ENCODE assay signal across 16 mouse cellular contexts in genomic region chr5:113875625-113876024, GRCm38 (mm10). TPM values are rescaled to one million over a fixed set of nuclear protein-coding genes. Genes with fewer than 3 reads are reported as not detected.
DNase-seq lines count a peak whose midpoint lies in the region; ATAC-seq lines count a peak whose summit lies in the region.
"Had no signal": no experiment of that assay in that cellular context is flagged by ENCODE, and none has a peak within 500 bp of the region (broad histone marks: within the 10 kb centered on the region; RNA-seq: fewer than 3 reads in every experiment).

No protein-coding gene starts in this region.

- H3K4me3 ChIP-seq in kidney, embryonic 15.5 days (replicated peaks) = no peak overlapping the region
- no peak overlapping the region for H3K4me3 ChIP-seq in embryonic facial prominence, embryonic 11.5 days (ENCODE audit: low read depth, low read length)
- no peak overlapping the region for H3K4me3 ChIP-seq in forebrain, embryonic 16.5 days (replicated peaks; ENCODE audit: low read length)
- no peak overlapping the region for H3K4me3 ChIP-seq in neural tube, embryonic 15.5 days (replicated peaks)
- H3K4me3 ChIP-seq: hindbrain, embryonic 15.5 days; liver, embryonic 13.5 days had no signal

- ATAC-seq in kidney, embryonic 15.5 days (replicated peaks; ENCODE audit: low FRiP score) = no peak
- ATAC-seq in embryonic facial prominence, embryonic 11.5 days (replicated peaks; ENCODE audit: insufficient number of reproducible peaks, low FRiP score, low TSS enrichment, low read depth) = no peak
- no peak for ATAC-seq in forebrain, embryonic 16.5 days
- ATAC-seq in neural tube, embryonic 15.5 days (ENCODE audit: low FRiP score) = no peak
- ATAC-seq: Patski had no signal

- H3K27me3 ChIP-seq in kidney, embryonic 15.5 days = no peaks in the 10 kb centered on the region
- H3K27me3 ChIP-seq in embryonic facial prominence, embryonic 11.5 days (ENCODE audit: control insufficient read depth, insufficient read depth, low read length) = no peaks in the 10 kb centered on the region
- no peaks in the 10 kb centered on the region for H3K27me3 ChIP-seq in forebrain, embryonic 16.5 days (replicated peaks; ENCODE audit: control insufficient read depth, insufficient read depth, low read length)
- no peaks in the 10 kb centered on the region for H3K27me3 ChIP-seq in neural tube, embryonic 15.5 days (replicated peaks)
- H3K27me3 ChIP-seq: CH12.LX; hindbrain, embryonic 15.5 days; liver, embryonic 13.5 days; Patski had no signal

- WGBS in kidney, embryonic 15.5 days = 93% methylated on average over 4 of the region's 4 CpGs
- WGBS in embryonic facial prominence, embryonic 11.5 days = 73% methylated on average over 4 of the region's 4 CpGs
- 95% methylated on average over 4 of the region's 4 CpGs for WGBS in forebrain, embryonic 16.5 days
- WGBS in neural tube, embryonic 15.5 days = 92% methylated on average over 4 of the region's 4 CpGs

- H3K36me3 ChIP-seq in kidney, embryonic 15.5 days = peaks cover 47% of the 10 kb centered on the region
- H3K36me3 ChIP-seq in embryonic facial prominence, embryonic 11.5 days (replicated peaks; ENCODE audit: control insufficient read depth, insufficient read depth, low read depth, low read length) = peaks cover 3% of the 10 kb centered on the region; the same call in 1 of the 2 replicates
- H3K36me3 ChIP-seq in forebrain, embryonic 16.5 days (ENCODE audit: control insufficient read depth, insufficient read depth) = peaks cover 3% of the 10 kb centered on the region
- peaks cover 26% of the 10 kb centered on the region for H3K36me3 ChIP-seq in neural tube, embryonic 15.5 days
- H3K36me3 ChIP-seq: hindbrain, embryonic 15.5 days had no signal

- 0 out of 2 replicates have a peak overlapping the region, but pooled peaks have one; percentile 1 for H3K27ac ChIP-seq in kidney, embryonic 15.5 days
- no peak overlapping the region; the same call in 1 of the 2 replicates for H3K27ac ChIP-seq in embryonic facial prominence, embryonic 11.5 days (replicated peaks; ENCODE audit: low read depth, low read length)
- peak overlapping the region; percentile 19; the same call in 1 of the 2 replicates for H3K27ac ChIP-seq in forebrain, embryonic 16.5 days (ENCODE audit: low read length)
- H3K27ac ChIP-seq in neural tube, embryonic 15.5 days (replicated peaks) = peak overlapping the region; percentile 56
- H3K27ac ChIP-seq: kidney, postnatal 0 days; liver, embryonic 13.5 days had no signal

- H3K9me3 ChIP-seq in kidney, embryonic 15.5 days (replicated peaks) = no peaks in the 10 kb centered on the region
- no peaks in the 10 kb centered on the region for H3K9me3 ChIP-seq in embryonic facial prominence, embryonic 11.5 days (replicated peaks; ENCODE audit: control insufficient read depth, low read length)
- no peaks in the 10 kb centered on the region for H3K9me3 ChIP-seq in forebrain, embryonic 16.5 days (ENCODE audit: control insufficient read depth, low read length)
- H3K9me3 ChIP-seq in neural tube, embryonic 15.5 days (replicated peaks) = no peaks in the 10 kb centered on the region
- H3K9me3 ChIP-seq: hindbrain, embryonic 15.5 days; liver, embryonic 13.5 days had no signal

- no peak overlapping the region for H3K9ac ChIP-seq in kidney, embryonic 15.5 days
- H3K9ac ChIP-seq in embryonic facial prominence, embryonic 11.5 days (replicated peaks; ENCODE audit: low read length) = no peak overlapping the region
- H3K9ac ChIP-seq in forebrain, embryonic 16.5 days (replicated peaks; ENCODE audit: low read depth, low read length) = no peak overlapping the region
- H3K9ac ChIP-seq in neural tube, embryonic 15.5 days (replicated peaks) = no peak overlapping the region
- H3K9ac ChIP-seq: hindbrain, embryonic 15.5 days; liver, embryonic 13.5 days had no signal

- no peak for DNase-seq in kidney, postnatal 10 days
- DNase-seq in embryonic facial prominence, embryonic 11.5 days (ENCODE audit: low spot score) = peak; percentile 34
- no peak for DNase-seq in adrenal gland, postnatal 36 days
- DNase-seq in gastrocnemius, adult 18-20 months (ENCODE audit: low spot score) = no peak
- DNase-seq: cerebellum, adult 2 months; gastrocnemius, postnatal 10 days; liver, embryonic 13.5 days; lung, postnatal 10 days; right cerebral cortex, postnatal 14 days had no signal

- peaks cover 58% of the 10 kb centered on the region for H3K4me1 ChIP-seq in kidney, embryonic 15.5 days
- peaks cover 16% of the 10 kb centered on the region for H3K4me1 ChIP-seq in embryonic facial prominence, embryonic 11.5 days (ENCODE audit: control insufficient read depth, insufficient read depth, low read length)
- peaks cover 70% of the 10 kb centered on the region for H3K4me1 ChIP-seq in forebrain, embryonic 16.5 days (replicated peaks; ENCODE audit: control insufficient read depth, insufficient read depth, low read length)
- H3K4me1 ChIP-seq in neural tube, embryonic 15.5 days = peaks cover 71% of the 10 kb centered on the region

- H3K4me2 ChIP-seq in kidney, embryonic 15.5 days = no peak overlapping the region
- no peak overlapping the region for H3K4me2 ChIP-seq in embryonic facial prominence, embryonic 11.5 days (ENCODE audit: low read depth, low read length)
- no peak overlapping the region for H3K4me2 ChIP-seq in forebrain, embryonic 16.5 days (ENCODE audit: low read length)
- no peak overlapping the region for H3K4me2 ChIP-seq in neural tube, embryonic 15.5 days
- H3K4me2 ChIP-seq: hindbrain, embryonic 15.5 days; liver, embryonic 13.5 days had no signal

RNA-seq across cellular contexts. Expression of gene Coro1c, which starts 32.9 kb away (rescaled TPM):
- polyA plus RNA-seq in kidney, embryonic 15.5 days (2015; fragmentation: Nextera tagmentation; extraction: Ambion mirVana) = 105 and 119 TPM in 2 replicates
- polyA plus RNA-seq in embryonic facial prominence, embryonic 11.5 days (2014; fragmentation: Nextera tagmentation; extraction: Ambion mirVana) = 130 and 135 TPM in 2 replicates
- polyA plus RNA-seq in forebrain, embryonic 16.5 days (2015; fragmentation: Nextera tagmentation; extraction: Ambion mirVana) = 230 and 234 TPM in 2 replicates
- 160 and 162 TPM in 2 replicates for polyA plus RNA-seq in neural tube, embryonic 15.5 days (2015; fragmentation: Nextera tagmentation; extraction: Ambion mirVana)
- 10 to 100 TPM; 47.9 to 60.1 TPM for total RNA-seq in adrenal gland, postnatal 36 days (2021)
- total RNA-seq in gastrocnemius, adult 18-20 months (2021) = 10 to 100 TPM in 1 of 2 experiments, 1 to 10 TPM in 1; 8.9 to 12.7 TPM

RNA-seq across cellular contexts. Expression of gene Selplg, which starts 43.2 kb away (rescaled TPM):
- polyA plus RNA-seq in kidney, embryonic 15.5 days (2015; fragmentation: Nextera tagmentation; extraction: Ambion mirVana) = 1.5 and 2.2 TPM in 2 replicates
- polyA plus RNA-seq in embryonic facial prominence, embryonic 11.5 days (2014; fragmentation: Nextera tagmentation; extraction: Ambion mirVana) = 1.2 and 2.0 TPM in 2 replicates
- 1.8 and 2.0 TPM in 2 replicates for polyA plus RNA-seq in forebrain, embryonic 16.5 days (2015; fragmentation: Nextera tagmentation; extraction: Ambion mirVana)
- polyA plus RNA-seq in neural tube, embryonic 15.5 days (2015; fragmentation: Nextera tagmentation; extraction: Ambion mirVana) = 2.3 and 27.7 TPM in 2 replicates
- total RNA-seq in adrenal gland, postnatal 36 days (2021) = 1 to 10 TPM; 2.5 to 4.1 TPM
- total RNA-seq in gastrocnemius, adult 18-20 months (2021) = under 1 TPM; 0.85 to 0.87 TPM
